Mouse (Mus musculus) kidney, embryonic 16.5 days (tissue): ENCODE results near the gene Lrrc26. TPM values are rescaled to one million over a fixed set of nuclear protein-coding genes. Genes with fewer than 3 reads are reported as not detected.

Experiments used
- ATAC-seq: fragments of 200-750 bp; cut with Nextera tagmentation; 2 replicates; pipeline ENCODE4 v1.8.0; 2017; ENCODE audit warnings: moderate TSS enrichment; ENCODE audit not compliant: low FRiP score, low TSS enrichment
- H3K27ac ChIP-seq: fragments of 300-500 bp; sonication (generic); 2 replicates; pipeline ENCODE4 v1.5.1; 2014; ENCODE audit warnings: low read length
- H3K27me3 ChIP-seq: fragments of 300-500 bp; sonication (generic); 2 replicates; pipeline ENCODE4 v1.6.1; 2014; ENCODE audit warnings: low read length, control low read depth, mixed read lengths; ENCODE audit not compliant: insufficient read depth
- H3K36me3 ChIP-seq: fragments of 300-500 bp; sonication (generic); 2 replicates; pipeline ENCODE4 v1.6.1; 2014; ENCODE audit warnings: low read length, control low read depth, mixed read lengths; ENCODE audit not compliant: insufficient read depth
- H3K4me1 ChIP-seq: fragments of 300-500 bp; sonication (generic); 2 replicates; pipeline ENCODE4 v1.6.1; 2014; ENCODE audit warnings: low read length, control low read depth, mixed read lengths; ENCODE audit not compliant: insufficient read depth
- H3K4me2 ChIP-seq: fragments of 300-500 bp; sonication (generic); replicated peaks from 2 replicates; pipeline ENCODE4 v1.6.1; 2014; ENCODE audit warnings: low read depth, low read length
- H3K4me3 ChIP-seq: fragments of 300-500 bp; sonication (generic); 2 replicates; pipeline ENCODE4 v1.5.1; 2014; ENCODE audit warnings: mild to moderate bottlenecking, low read length
- H3K9ac ChIP-seq: fragments of 300-500 bp; sonication (generic); replicated peaks from 2 replicates; pipeline ENCODE4 v1.6.1; 2014; ENCODE audit warnings: low read length
- H3K9me3 ChIP-seq: fragments of 300-500 bp; sonication (generic); 2 replicates; pipeline ENCODE4 v1.6.1; 2016; ENCODE audit warnings: low read length, control low read depth
- WGBS: fragments of 180-500 bp; shearing (Covaris S2); extraction: QIAGEN DNeasy Blood & Tissue Kit; methylation state at CpG from one replicate; pipeline ENCODE4 v1.1.7; 2014; 5-methylcytosine and 5-hydroxymethylcytosine counted together
- polyA plus RNA-seq: library from polyadenylated mRNA; unstranded; fragments of >200 nt; fragmentation: Nextera tagmentation; extraction: Ambion mirVana; gene quantifications from 2 replicates; pipeline ENCODE4 v1.2.1, GENCODE M21; 2015

Lrrc26 gene
- polyA plus RNA-seq, 1 experiment from 2014 or later = not detected

GRCm38 (mm10) chr2:25264851-25265250, 24.9 kb upstream of the Lrrc26 start:
- Histone ChIP-seq H3K4me3 (0 out of 2 replicates have a peak overlapping the region, but pooled peaks have one; percentile 88), H3K4me1 (peaks cover 34% of the 10 kb centered on the region), H3K4me2 (peak overlapping the region; percentile 99; the same call in 1 of the 2 replicates), H3K9me3 (no peaks in the 10 kb centered on the region), H3K27me3 (no peaks in the 10 kb centered on the region), H3K36me3 (peaks cover 12% of the 10 kb centered on the region), H3K9ac (no peak overlapping the region), H3K27ac (no peak overlapping the region)
- no peak for ATAC-seq
- 55% methylated on average over 3 of the region's 3 CpGs for WGBS

GRCm38 (mm10) chr2:25265897-25266656, 23.6 kb upstream of the Lrrc26 start:
- H3K36me3 ChIP-seq = peaks cover 22% of the 10 kb centered on the region
- H3K9ac ChIP-seq = peak overlapping the region; percentile 36; the same call in 1 of the 2 replicates
- no peaks in the 10 kb centered on the region for H3K27me3 ChIP-seq
- no peak for ATAC-seq
- peak overlapping the region; percentile 24 for H3K4me2 ChIP-seq
- no peak overlapping the region for H3K27ac ChIP-seq
- peak overlapping the region; percentile 1; the same call in 1 of the 2 replicates for H3K4me3 ChIP-seq
- H3K4me1 ChIP-seq = peaks cover 35% of the 10 kb centered on the region
- no peaks in the 10 kb centered on the region for H3K9me3 ChIP-seq
- 62% methylated on average over 6 of the region's 6 CpGs for WGBS

GRCm38 (mm10) chr2:25266720-25267119, 23.0 kb upstream of the Lrrc26 start:
- no peak overlapping the region for H3K4me3 ChIP-seq
- ATAC-seq = no peak
- WGBS = 30% methylated on average over 2 of the region's 2 CpGs
- no peaks in the 10 kb centered on the region for H3K9me3 ChIP-seq
- H3K4me1 ChIP-seq = peaks cover 42% of the 10 kb centered on the region
- 0 out of 2 replicates have a peak overlapping the region, but pooled peaks have one; percentile 33 for H3K9ac ChIP-seq
- no peak overlapping the region for H3K27ac ChIP-seq
- H3K36me3 ChIP-seq = peaks cover 22% of the 10 kb centered on the region
- H3K27me3 ChIP-seq = no peaks in the 10 kb centered on the region
- H3K4me2 ChIP-seq = peak overlapping the region; percentile 24

GRCm38 (mm10) chr2:25267241-25267640, 22.5 kb upstream of the Lrrc26 start:
- Histone ChIP-seq H3K4me3 (no peak overlapping the region), H3K4me2 (no peak overlapping the region), H3K4me1 (peaks cover 42% of the 10 kb centered on the region), H3K9ac (no peak overlapping the region), H3K27me3 (no peaks in the 10 kb centered on the region), H3K9me3 (no peaks in the 10 kb centered on the region), H3K27ac (no peak overlapping the region), H3K36me3 (peaks cover 22% of the 10 kb centered on the region)
- ATAC-seq = no peak

GRCm38 (mm10) chr2:25267746-25268309, 21.9 kb upstream of the Lrrc26 start:
- no peaks in the 10 kb centered on the region for H3K27me3 ChIP-seq
- H3K36me3 ChIP-seq = peaks cover 22% of the 10 kb centered on the region
- WGBS = 69% methylated on average over 4 of the region's 4 CpGs
- peaks cover 42% of the 10 kb centered on the region for H3K4me1 ChIP-seq
- no peak overlapping the region for H3K9ac ChIP-seq
- no peak overlapping the region for H3K27ac ChIP-seq
- H3K9me3 ChIP-seq = no peaks in the 10 kb centered on the region
- no peak for ATAC-seq
- H3K4me3 ChIP-seq = no peak overlapping the region
- H3K4me2 ChIP-seq = no peak overlapping the region

GRCm38 (mm10) chr2:25271827-25272511, 17.7 kb upstream of the Lrrc26 start, which contains the start of the genes Ssna1 and Anapc2:
Ssna1 (minus strand) TSS chr2:25272438.
Anapc2 (plus strand) TSS chr2:25272478.
- peak; percentile 96 for ATAC-seq
- Histone ChIP-seq H3K4me1 (peaks cover 27% of the 10 kb centered on the region), H3K4me3 (peak within 1 kb of the TSS; percentile 78), H3K27me3 (no peaks in the 10 kb centered on the region), H3K27ac (peak within 1 kb of the TSS; percentile 84), H3K4me2 (peak within 1 kb of the TSS; percentile 97), H3K9me3 (no peaks in the 10 kb centered on the region), H3K36me3 (peaks cover 55% of the 10 kb centered on the region), H3K9ac (peak within 1 kb of the TSS; percentile 92)
- under 1% methylated on average over 47 of the region's 55 CpGs for WGBS

GRCm38 (mm10) chr2:25272515-25272914, 17.2 kb upstream of the Lrrc26 start:
- peak overlapping the region; percentile 64 for H3K27ac ChIP-seq
- under 1% methylated on average over 29 of the region's 29 CpGs for WGBS

GRCm38 (mm10) chr2:25273010-25273409, 16.7 kb upstream of the Lrrc26 start:
- ATAC-seq = no peak
- peak overlapping the region; percentile 78 for H3K4me3 ChIP-seq
- H3K36me3 ChIP-seq = peaks cover 65% of the 10 kb centered on the region
- H3K27ac ChIP-seq = no peak overlapping the region; the same call in 1 of the 2 replicates
- peaks cover 23% of the 10 kb centered on the region for H3K4me1 ChIP-seq
- no peaks in the 10 kb centered on the region for H3K9me3 ChIP-seq
- peak overlapping the region; percentile 97 for H3K4me2 ChIP-seq
- 32% methylated on average over 16 of the region's 16 CpGs for WGBS
- no peaks in the 10 kb centered on the region for H3K27me3 ChIP-seq
- H3K9ac ChIP-seq = peak overlapping the region; percentile 92

More at GRCm38 (mm10) chr2:25272515-25272914, 17.2 kb upstream of the Lrrc26 start:
- Histone ChIP-seq H3K9me3 (no peaks in the 10 kb centered on the region), H3K4me1 (peaks cover 23% of the 10 kb centered on the region), H3K36me3 (peaks cover 60% of the 10 kb centered on the region), H3K4me2 (peak overlapping the region; percentile 97), H3K4me3 (peak overlapping the region; percentile 78), H3K27me3 (no peaks in the 10 kb centered on the region), H3K9ac (peak overlapping the region; percentile 92)
- peak; percentile 79 for ATAC-seq

GRCm38 (mm10) chr2:25278928-25279882, 10.5 kb upstream of the Lrrc26 start:
- H3K27ac ChIP-seq = no peak overlapping the region
- no peak overlapping the region for H3K4me3 ChIP-seq
- peaks cover 89% of the 10 kb centered on the region for H3K36me3 ChIP-seq
- H3K4me1 ChIP-seq = peaks cover 1% of the 10 kb centered on the region; the same call in 1 of the 2 replicates
- WGBS = 68% methylated on average over 13 of the region's 13 CpGs
- H3K9ac ChIP-seq = no peak overlapping the region
- no peaks in the 10 kb centered on the region for H3K27me3 ChIP-seq
- H3K9me3 ChIP-seq = no peaks in the 10 kb centered on the region
- peak; percentile 60; the same call in 1 of the 2 replicates for ATAC-seq
- no peak overlapping the region for H3K4me2 ChIP-seq
